Mouse (Mus musculus) megakaryocyte, adult 5-6 weeks (primary cell): Measurements from ENCODE around the gene Glod5. TPM values are rescaled to one million over a fixed set of nuclear protein-coding genes. Genes with fewer than 3 reads are reported as not detected.
"Not testable (repeated sequence)": the region's sequence is repeated elsewhere in the genome, so short reads cannot be mapped to it uniquely, and the experiment has no call there.

Experiments used
- ATAC-seq: 2 replicates; pipeline ENCODE4 v1.8.0; 2016; ENCODE audit warnings: mild to moderate bottlenecking, inconsistent platforms; ENCODE audit not compliant: poor library complexity, severe bottlenecking
- total RNA-seq, 2 experiments: library from RNA; stranded (forward) in 1 of 2; stranded (reverse) in 1 of 2; fragments of 153-499, 151-499 nt in 1 of 2; fragments of 221-1000, 200-1000 nt in 1 of 2; gene quantifications; 2 replicates each; pipeline versions ENCODE4 v1.2.3 to v1.2.4; 2015 to 2017

Gene Glod5
- total RNA-seq (2015), result not detected in 2 replicates
- not detected in 2 replicates for total RNA-seq (2017)

- ATAC-seq, result no peak
Measured at GRCm38 (mm10) chrX:8018286-8018685, at the start of gene Glod5. Gene Glod5, minus strand, starts transcription at chrX:8018492.

DNA sequence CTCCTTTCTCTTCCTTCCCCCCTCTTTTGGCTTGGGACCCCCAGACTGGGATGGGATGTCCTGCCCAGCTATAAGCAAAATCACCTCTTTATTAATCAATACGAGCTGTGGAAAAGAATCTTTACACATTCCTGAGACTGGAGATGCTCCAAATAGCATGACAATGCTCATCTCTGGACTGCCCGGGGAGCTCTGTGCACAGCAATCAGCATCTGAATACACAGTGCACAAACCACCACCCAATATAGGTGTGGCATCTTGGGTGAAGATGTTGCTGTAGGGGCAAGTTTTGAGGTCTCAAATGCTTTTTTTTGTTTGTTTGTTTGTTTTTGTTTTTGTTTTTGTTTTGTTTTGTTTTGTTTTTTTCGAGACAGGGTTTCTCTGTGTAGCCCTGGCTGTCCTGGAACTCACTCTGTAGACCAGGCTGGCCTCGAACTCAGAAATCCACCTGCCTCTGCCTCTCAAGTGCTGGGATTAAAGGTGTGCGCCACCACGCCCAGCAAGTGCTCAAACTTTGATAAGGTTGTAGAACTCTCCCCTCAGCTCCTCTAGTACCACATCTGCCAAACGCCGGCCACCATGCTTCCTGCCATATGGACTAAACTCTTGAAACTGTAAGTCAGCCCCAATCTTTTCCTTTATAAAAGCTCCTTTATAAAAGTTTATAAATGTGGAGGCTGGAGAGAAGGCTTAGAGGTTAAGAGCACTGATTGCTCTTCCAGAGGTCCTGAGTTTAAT is 32.9 kb upstream of the Glod5 start:
- not testable (repeated sequence) for ATAC-seq

DNA sequence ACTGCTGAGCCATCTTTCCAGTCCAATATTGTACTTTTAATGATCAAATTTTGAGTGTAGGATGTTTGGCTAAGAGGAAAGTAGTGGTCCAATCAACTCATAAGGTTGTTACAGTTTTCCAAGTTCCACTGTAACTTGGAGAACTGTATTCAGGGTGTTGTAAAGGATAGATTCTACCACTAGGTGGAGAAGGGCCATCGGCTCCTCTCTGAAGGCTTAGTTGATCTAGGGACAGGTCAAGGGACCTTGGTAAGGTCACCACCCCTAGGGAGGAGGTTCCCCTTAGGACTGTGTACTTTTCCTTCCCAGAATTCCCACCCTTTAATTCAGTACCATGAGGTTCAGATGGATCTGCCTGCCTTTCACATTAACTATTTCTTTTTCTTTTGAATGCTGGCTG is 14.7 kb upstream of the Glod5 start:
- ATAC-seq, result no peak

DNA sequence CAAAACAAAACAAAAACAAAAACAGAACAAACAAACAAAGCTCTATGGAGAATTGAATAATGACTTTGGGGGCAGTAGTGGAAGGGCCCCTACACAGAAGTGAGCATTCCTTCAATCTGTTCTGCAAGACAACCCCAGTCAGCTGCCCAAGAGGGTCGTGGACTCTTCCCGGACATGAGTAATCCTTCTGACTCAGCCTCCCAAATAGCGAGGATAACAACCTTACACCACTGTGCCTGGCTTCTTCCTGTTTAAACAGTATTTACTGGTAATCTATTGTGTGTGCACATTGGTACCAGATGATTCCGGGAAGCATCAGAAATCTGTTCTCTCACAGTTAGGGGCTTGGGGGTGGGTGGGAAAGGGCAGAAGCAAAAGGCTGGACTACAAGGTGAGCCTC is 8.5 kb upstream of the Glod5 start:
- no peak for ATAC-seq

- ATAC-seq, result no peak
Measured at GRCm38 (mm10) chrX:8024795-8025194, 6.5 kb upstream of the Glod5 start.

DNA sequence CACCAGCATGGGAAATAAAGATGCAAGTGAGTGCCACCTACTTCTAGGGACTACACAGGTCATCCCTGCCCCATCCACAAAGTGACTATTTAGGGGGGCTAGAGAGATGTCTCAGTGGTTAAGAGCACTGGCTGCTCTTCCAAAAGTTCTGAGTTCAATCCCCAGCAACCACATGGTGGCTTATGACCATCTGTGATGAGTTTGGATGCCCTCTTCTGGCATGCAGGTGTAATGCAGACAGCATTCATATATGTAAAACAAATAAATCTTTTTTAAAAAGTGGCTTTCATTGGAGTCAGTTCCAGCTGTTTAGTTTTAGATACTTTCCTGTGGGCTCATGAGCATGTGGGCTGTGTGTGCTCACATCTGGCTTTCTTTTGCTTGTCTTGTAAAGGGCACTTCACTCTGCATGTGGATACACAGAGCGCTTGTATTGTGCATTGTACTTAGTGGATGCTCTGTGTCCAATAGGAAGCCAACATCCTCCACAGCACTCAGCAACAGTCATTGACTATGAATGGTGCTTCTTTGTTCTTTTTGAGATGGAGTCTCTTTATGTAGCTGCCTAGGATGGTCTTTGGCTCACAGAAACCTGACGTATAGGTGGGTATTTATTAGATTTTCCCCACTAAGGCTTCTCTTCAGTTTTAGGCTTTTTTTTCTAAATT is 2.0 kb upstream of the Glod5 start:
- no peak for ATAC-seq

DNA sequence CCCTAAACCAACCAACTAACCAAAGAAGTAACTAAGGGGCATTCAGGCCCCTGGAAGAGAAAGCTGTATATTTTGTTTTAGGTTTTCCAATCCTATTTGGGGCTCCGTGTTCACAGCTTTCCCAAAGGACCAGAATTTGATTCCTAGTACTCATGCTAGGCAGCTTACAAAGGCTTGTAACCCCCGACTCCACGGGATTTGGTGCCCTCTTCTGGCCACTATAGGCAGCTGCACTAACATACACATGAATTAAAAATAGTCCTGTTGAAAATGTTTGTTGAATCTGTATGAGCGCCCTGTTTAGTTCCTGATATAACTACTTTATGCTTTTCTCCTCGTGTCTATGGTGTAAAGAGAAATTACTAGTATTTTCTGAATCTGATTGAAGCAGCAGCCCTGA is 1.1 kb downstream of the Glod5 start:
- no peak for ATAC-seq

DNA sequence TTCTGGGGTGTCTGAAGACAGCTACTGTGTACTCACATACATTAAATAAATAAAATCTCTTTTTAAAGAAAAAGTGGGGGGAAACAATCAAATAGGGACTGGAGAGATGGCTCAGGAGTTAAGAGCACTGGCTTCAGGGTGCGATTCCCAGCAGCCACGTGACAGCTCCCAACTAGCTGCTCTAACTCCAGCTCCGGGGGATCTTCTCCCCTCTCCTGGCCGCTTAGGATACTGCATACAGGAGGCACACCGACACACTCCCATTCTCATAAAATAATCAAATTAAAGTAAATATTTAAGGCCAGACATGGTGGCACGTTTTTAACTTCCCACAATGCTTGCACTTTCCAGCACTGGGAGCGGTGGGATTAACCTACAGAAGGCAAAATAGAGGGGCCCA is 2.6 kb downstream of the Glod5 start:
- not testable (repeated sequence) for ATAC-seq

DNA sequence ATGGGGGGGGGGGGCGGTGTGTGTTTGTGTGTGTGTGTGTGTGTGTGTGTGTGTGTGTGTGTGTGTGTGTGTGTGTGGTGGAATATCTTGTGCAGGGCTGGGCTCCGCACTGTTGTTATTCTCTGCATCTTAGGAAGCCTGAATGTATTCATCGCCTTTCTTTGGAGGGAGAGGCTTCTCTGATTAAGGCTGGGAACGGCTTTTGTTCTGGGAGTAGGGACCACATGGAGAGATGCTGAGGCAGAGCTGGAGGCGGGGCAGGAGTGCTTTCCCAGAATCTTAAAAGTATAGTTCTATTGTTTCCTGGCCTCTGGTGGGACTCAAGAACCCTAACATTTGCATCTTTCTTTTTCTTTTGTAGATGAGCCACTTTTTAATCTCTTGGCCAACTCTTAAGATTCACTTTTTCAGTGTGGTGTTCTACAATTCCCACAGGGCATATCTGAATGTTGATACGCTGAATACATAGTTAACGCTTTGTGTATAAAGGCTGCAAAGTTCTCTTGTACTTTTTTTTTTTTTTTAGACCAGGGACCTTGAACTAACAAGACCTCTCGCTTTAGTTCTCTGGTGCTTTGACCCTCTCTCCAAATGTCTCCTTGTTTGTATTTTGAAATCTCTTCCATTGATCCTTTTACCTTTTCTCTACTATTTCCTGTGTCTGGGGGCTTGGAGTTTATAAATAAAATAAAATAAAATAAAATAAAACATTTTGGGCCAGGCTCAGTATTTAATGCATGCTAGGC is 4.5 kb downstream of the Glod5 start:
- no peak for ATAC-seq

DNA sequence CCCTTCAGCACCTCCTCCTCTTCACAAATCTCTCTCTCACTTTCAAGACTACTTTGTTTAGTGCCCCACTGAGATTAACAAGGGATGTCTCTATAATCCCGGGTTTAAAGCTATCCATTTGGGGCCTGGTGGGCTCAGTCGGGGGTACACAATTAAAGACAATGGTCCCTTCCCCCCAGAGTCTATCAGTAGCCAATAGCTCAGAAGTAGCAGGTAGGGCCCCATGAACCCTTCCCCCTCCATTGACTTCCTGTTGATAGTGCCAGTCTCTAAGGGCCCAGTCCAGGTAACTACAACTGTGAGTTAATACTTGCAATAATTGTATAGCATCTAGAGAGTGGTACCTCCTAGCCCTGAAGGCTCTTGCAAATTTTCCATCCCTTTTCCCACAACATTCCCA is 5.1 kb downstream of the Glod5 start:
- ATAC-seq, result no peak

GRCm38 (mm10) chrX:8009356-8009755 is 8.9 kb downstream of the Glod5 start:
- not testable (repeated sequence) for ATAC-seq

DNA sequence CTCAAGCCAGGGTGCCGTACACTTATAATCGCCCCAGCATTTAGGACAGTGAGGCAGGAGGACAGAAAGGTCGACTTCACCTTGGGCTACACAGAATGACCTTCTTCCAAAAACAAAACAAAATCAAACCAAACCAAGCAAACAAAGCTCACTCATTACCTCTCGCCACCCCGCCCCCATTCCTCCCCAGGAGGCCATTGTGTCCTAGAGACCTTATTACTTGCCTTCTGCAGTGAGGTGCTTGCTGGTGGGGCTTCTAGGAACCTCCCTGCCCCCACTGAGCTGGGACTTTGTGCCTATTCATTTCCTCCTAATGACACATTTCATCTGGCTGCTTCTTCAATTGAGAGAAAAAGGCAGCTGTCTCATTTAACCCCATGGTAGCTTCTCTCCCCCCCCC is 9.7 kb downstream of the Glod5 start:
- no peak for ATAC-seq

DNA sequence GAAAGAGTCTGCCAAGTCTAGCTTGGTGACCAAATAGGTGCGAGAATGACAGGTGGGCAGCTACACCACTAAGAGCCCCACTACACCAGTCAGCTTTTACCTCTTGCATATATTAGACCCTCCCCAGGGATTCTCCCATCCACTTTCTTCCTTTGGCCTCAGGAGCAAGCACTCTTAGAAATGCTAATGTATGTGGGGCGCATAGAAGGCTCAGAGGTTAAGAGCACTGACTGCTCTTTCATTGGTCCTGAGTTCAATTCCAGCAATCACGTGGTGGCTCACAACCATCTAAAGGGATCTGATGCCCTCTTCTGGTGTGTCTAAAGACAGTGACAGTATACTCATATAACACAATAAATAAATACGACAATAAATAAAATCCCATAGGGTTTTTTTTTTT is 15.3 kb downstream of the Glod5 start:
- no peak for ATAC-seq

DNA sequence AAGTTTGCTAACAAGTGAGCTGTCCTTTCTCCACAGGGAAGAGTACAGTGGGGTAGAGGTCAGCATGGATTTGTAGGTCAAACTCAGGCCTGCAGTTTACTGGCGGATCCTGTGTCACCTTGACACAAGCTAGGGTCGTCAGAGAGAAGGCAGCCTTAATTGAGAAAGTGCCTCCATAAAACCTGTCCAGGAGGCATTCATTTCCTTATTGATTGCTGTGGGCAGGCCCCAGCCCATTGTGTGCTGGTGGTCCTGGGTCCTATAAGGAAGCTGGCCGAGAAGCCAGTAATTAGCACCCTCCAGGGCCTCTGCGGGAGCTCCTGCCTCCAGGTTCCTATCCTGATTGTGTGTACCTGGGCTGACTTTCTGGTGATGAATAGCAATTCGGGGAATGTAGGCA is 16.3 kb downstream of the Glod5 start:
- ATAC-seq, result no peak

GRCm38 (mm10) chrX:8000546-8001192 is 17.6 kb downstream of the Glod5 start:
- no peak for ATAC-seq

DNA sequence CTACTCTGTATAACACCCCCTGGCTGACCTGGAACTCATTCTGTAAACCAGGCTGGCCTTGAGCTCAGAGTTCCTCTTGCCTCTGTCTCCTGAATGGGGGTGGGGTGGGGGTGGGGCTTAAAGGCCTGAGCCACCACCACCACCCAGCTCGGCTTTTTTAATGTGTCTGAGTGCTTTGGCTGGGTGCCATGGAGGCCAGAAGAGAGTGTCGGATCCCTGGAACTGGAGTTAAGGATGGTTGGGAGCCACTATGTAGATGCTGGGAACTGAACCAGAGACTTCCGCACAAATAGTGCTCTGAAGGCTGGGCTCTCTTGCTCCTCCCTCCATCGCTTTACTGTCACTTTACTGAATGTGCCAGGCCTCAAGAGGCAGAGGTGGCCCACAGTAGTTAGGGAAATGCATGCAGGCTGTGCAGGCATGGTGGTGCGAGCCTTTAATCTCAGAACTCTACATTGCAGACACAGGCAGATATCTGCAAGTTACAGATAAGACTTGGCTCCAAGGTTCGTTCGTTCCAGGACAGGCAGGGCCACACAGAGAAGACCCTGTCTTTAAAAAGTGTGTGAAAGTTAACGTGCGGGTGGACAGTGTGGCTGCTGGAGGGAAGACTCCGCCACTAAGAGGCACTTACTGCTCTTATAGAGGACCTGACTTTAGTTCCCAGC is 25.1 kb downstream of the Glod5 start:
- no peak for ATAC-seq

- ATAC-seq, result no peak
Measured at GRCm38 (mm10) chrX:7992379-7993067, 25.8 kb downstream of the Glod5 start.

- no peak for ATAC-seq
Measured at GRCm38 (mm10) chrX:7981368-7981767, 36.9 kb downstream of the Glod5 start.

DNA sequence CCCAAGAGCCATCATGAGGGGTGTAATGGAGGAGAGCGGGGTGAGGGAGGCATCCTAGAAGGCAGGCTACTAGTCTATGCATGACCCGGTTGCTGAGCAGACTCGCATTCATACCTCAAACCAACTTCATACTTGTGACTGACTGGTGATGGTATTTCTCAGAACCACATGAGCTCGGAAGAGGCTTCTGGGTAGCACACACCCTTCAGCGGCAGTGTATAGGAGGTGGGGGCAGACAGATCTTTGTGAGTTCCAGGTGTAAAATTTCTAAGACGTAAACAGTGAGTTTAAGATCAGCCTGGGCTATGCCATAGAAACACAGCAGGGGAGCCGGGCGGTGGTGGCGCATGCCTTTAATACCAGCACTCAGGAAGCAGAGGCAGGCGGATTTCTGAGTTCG is 40.4 kb downstream of the Glod5 start, which contains the start of gene Gata1:
Gene Gata1 (minus strand): TSS at position 180 of the 400 bp plus-strand sequence.
- ATAC-seq, result no peak

- ATAC-seq, result peak; percentile 49; the same call in 1 of the 2 replicates
Measured at GRCm38 (mm10) chrX:7971292-7971691, 47.0 kb downstream of the Glod5 start.
